Mouse (Mus musculus) G1E-ER4 (cell line): Measurements from ENCODE around the gene Hsd17b1. TPM values are rescaled to one million over a fixed set of nuclear protein-coding genes. Genes with fewer than 3 reads are reported as not detected.

Experiments
- GATA1 ChIP-seq: IDR thresholded peaks from one replicate; pipeline ENCODE4 v1.8.0; 2012; ENCODE audit warnings: low read length, inconsistent platforms
- polyA plus RNA-seq: library from polyadenylated mRNA; stranded (reverse); fragments of >175 nt; gene quantifications from 2 replicates; pipeline ENCODE4 v1.2.3, GENCODE M21; 2012

Gene Hsd17b1
- polyA plus RNA-seq, 1 experiment: 0.06 TPM

DNA sequence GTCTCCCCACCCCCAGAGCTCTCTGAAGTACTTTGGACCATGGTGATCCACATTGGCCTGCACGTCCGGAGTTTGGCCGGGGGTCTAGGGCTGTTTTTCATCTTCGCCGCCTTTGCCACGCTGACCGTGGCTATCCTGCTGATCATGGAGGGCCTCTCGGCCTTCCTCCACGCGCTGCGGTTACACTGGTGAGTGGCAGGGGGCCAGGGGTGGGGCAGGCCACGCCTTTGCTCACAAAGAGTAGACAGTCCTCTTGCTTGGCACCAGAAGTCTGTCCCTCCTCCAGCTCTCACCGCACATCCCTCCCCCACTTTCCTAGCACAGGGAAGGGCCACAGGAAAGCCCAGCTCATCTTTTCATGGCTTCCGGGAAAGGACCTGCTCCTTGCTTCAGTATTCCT, 22.8 kb upstream of the Hsd17b1 start:
- TF ChIP-seq GATA1: no peak

GRCm38 (mm10) chr11:101056885-101057284, 21.3 kb upstream of the Hsd17b1 start:
- no peak for TF ChIP-seq GATA1

GRCm38 (mm10) chr11:101057860-101058259, 20.4 kb upstream of the Hsd17b1 start:
- no peak for TF ChIP-seq GATA1

DNA sequence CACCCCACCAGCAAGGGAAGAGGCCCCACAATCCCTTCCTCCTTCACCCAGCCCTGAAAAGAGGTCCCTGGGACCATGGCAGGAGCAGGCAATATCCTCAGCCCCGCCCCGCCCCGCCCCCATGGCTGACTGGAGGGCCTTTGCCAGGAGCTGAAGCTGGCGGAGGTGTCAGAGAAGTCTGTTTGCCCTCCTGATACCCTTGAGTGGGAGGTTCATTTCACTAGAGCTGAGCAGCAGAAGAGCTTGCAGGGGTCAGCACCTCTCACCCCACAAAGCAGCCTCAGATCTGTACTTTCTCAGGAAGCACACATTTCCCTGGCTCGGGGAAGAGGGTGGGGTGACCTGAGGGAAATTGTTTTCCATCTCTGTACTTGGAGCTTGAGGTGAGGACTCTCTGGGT, 19.5 kb upstream of the Hsd17b1 start:
- TF ChIP-seq GATA1: no peak

GRCm38 (mm10) chr11:101059473-101059872, 18.7 kb upstream of the Hsd17b1 start:
- no peak for TF ChIP-seq GATA1

- no peak for TF ChIP-seq GATA1
Measured at GRCm38 (mm10) chr11:101060126-101060525, 18.1 kb upstream of the Hsd17b1 start.

- TF ChIP-seq GATA1: no peak
Measured at GRCm38 (mm10) chr11:101061049-101061448, 17.2 kb upstream of the Hsd17b1 start.

DNA sequence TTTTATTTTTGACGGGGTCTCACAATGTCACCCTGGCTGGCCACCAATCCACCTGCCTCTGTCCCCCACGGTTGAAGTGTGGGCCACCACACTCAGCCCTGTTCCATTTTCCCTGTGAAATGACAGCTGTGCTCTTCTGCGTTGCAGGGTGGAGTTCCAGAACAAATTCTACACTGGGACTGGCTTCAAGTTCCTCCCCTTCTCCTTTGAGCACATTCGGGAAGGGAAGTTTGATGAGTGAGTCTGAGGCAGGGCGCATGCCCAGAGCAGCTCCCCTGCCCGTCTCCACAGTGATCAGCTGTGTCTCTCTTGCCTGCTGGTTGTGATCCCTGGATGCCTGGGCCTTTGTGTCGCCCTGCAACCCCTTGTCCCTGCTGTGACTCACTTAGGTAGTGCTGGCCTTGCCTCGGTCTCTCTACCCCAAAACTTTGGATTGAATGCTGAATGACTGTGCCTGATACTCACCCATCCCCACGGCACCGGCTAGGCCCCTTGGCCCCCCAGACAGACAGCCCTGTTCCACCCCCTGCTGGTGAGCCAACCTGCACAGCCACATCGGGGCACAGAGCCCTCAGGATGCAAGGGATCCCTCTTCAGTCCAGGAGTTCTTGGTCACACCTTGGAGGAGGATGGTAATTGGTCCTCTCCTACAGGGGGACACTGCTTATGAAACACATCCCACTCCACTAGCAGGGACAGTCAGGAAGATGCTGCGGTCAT, 15.9 kb upstream of the Hsd17b1 start:
- TF ChIP-seq GATA1: no peak

DNA sequence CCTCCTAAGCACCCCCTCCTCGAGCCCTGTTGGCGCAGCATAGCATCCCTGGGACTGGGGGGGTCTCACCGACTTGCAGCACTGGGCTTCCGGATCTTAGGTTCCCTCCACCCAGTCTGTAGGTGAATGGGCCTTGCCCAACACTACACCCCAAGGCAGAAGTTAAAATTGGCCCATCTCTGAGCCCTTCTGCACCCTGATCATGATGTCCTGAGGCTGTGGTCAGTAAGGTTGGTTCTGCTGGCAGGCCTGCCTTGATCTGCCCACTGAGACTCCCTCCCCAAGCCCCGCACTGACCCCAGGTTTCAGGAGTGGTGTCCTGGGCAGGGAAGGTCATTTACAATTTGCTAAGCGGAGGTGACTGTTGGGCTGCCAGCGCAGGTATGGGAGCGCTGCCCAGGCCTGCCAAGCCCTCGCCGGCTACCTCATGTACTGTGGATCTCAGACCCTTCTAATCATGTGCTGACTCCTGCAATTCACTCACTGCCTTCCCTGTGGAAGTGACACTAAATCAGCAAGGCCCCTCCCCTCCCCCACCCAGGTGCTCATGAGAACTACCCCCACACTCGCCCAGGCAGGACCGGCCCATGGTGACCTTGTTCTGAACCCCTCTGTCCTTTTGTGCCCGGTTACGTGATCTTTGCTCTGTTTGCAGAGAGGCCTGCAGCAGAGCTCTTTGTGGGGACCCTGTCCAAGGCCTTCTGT, 15.1 kb upstream of the Hsd17b1 start:
- TF ChIP-seq GATA1: no peak

- TF ChIP-seq GATA1: peak; percentile 36
Measured at GRCm38 (mm10) chr11:101063676-101064327, 14.4 kb upstream of the Hsd17b1 start.

GRCm38 (mm10) chr11:101064462-101064861, 13.7 kb upstream of the Hsd17b1 start:
- no peak for TF ChIP-seq GATA1

DNA sequence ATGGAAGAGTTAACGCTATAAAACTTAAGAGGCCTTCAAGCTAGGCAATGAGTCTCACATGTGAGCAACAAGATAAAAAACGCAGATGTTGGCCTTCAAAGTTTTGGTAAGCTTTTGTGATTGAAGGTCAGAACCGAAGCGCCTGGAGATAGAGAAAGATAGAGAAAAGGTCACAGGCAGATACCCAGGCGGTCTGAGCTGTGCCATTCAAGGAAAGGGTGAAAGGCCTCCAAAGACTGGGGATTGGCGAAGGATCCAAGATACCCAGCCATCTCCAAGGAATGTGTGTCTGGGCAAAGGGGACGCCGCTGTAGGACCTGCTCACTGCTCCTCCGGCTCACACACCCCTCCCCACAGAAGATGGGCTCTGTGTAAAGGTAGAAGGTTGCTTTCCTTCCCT, 13.2 kb upstream of the Hsd17b1 start:
- TF ChIP-seq GATA1: no peak

DNA sequence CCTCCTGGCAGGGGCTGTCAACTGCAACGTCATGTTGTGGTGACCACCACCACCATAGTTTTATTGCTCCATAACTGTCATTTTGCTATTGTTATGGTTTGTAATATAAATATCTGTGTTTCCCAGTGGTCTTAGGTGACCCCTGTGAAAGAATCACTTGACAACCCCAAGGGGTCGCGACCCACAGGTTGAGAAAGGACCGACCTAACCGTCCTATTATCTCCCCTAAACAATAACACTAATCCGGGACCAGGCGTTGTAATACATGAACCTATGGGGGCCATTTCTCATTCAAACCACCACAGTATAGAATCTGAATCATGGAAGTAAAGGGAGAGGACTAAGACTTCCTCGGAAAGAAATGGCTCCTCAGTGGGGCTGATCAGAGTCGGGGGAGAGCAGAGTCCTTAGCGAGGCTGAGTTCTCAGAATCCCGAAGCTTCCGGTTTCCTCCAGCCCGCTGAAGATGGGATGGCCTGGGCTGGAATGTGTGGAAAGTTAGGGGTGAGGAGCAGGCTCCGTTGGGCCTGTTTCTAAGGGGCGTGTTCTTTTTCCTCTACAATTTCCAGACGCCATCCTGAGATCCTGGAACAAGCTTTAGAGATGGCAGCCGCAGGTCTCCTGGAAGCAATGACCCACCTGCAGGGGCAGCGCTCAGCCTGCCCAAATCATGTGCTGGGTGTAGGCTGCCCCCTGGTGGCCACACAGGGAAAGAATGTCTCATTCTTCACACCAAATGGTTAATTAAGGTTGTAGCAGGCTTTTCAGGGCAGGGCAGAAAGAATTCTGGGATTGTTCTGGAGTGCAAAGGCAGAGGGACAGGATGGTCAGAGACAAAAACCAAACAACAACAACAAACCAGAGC, 11.4 kb upstream of the Hsd17b1 start:
- no peak for TF ChIP-seq GATA1

- no peak for TF ChIP-seq GATA1
Measured at GRCm38 (mm10) chr11:101069391-101070188, 8.6 kb upstream of the Hsd17b1 start, which contains the start of gene Naglu. TSS of gene Naglu (plus strand) at chr11:101070012.

DNA sequence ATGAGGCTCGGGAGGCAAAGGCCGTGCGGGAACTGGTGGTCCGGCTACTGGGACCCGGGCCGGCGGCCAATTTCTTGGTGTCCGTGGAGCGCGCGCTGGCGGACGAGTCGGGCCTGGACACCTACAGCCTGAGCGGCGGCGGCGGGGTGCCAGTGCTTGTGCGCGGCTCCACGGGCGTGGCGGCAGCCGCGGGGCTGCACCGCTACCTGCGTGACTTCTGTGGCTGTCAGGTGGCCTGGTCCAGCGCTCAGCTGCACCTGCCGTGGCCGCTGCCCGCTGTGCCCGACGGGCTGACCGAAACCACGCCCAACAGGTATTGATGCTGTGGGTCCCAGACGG, 8.1 kb upstream of the Hsd17b1 start:
- TF ChIP-seq GATA1: no peak
